Mouse (Mus musculus) MEL (cell line): ENCODE results near the gene Tgif1. TPM values are rescaled to one million over a fixed set of nuclear protein-coding genes. Genes with fewer than 3 reads are reported as not detected.

Experiments
- DNase-seq: peaks from one replicate; pipeline ENCODE4 v3.0.0; 2011; ENCODE audit warnings: low read depth, low spot score
- H3K27ac ChIP-seq: 2 replicates; pipeline ENCODE4 v1.5.1; 2012; ENCODE audit warnings: low read depth, mild to moderate bottlenecking, control low read depth, low read length, moderate library complexity; ENCODE audit not compliant: control insufficient read depth
- H3K27me3 ChIP-seq, 2 experiments: fragments of 150-350 bp in 1 of 2; sonication (generic) in 1 of 2; 2 replicates each; pipeline ENCODE4 v1.6.1; 2012; ENCODE audit warnings: low read length in 2 of 2, mild to moderate bottlenecking in 2 of 2, improper control_type of control experiment in 1 of 2, moderate library complexity in 1 of 2; ENCODE audit not compliant: insufficient read depth in 2 of 2, control insufficient read depth in 1 of 2
- H3K36me3 ChIP-seq, 2 experiments: 2 replicates each; pipeline ENCODE4 v1.6.1; 2012 to 2014; ENCODE audit warnings: low read length in 2 of 2, improper control_type of control experiment in 1 of 2, inconsistent platforms in 1 of 2, mild to moderate bottlenecking in 1 of 2; ENCODE audit not compliant: insufficient read depth in 2 of 2, control insufficient read depth in 1 of 2
- H3K4me1 ChIP-seq, 2 experiments: fragments of 150-350 bp in 1 of 2; sonication (generic) in 1 of 2; 2 replicates each; pipeline ENCODE4 v1.6.1; 2012; ENCODE audit warnings: low read length in 2 of 2, improper control_type of control experiment in 1 of 2, mild to moderate bottlenecking in 1 of 2; ENCODE audit not compliant: insufficient read depth in 2 of 2, control insufficient read depth in 1 of 2
- H3K4me3 ChIP-seq, 2 experiments: fragments of 150-350 bp in 1 of 2; sonication (generic) in 1 of 2; 2 replicates each; pipeline ENCODE4 v1.5.1; 2012; ENCODE audit warnings: low read depth in 2 of 2, low read length in 2 of 2, mild to moderate bottlenecking in 2 of 2, moderate library complexity in 2 of 2, control low read depth in 1 of 2, improper control_type of control experiment in 1 of 2; ENCODE audit not compliant: control insufficient read depth in 1 of 2, insufficient read depth in 1 of 2
- H3K79me2 ChIP-seq: 2 replicates; pipeline ENCODE4 v1.6.1; 2012; ENCODE audit warnings: mild to moderate bottlenecking, low read length, moderate library complexity; ENCODE audit not compliant: control insufficient read depth, poor library complexity, insufficient read depth
- H3K9ac ChIP-seq: 2 replicates; pipeline ENCODE4 v1.6.1; 2012; ENCODE audit warnings: low read depth, mild to moderate bottlenecking, control low read depth, low read length, moderate library complexity; ENCODE audit not compliant: control insufficient read depth, poor library complexity, severe bottlenecking
- H3K9me3 ChIP-seq: fragments of 150-350 bp; sonication (generic); replicated peaks from 2 replicates; pipeline ENCODE4 v1.6.1; 2012; ENCODE audit warnings: mild to moderate bottlenecking, low read length, improper control_type of control experiment, moderate library complexity; ENCODE audit not compliant: insufficient read depth
- CHD1 ChIP-seq: IDR thresholded peaks from 2 replicates; pipeline ENCODE4 v1.6.1; 2012; ENCODE audit warnings: low read depth, mild to moderate bottlenecking, inconsistent platforms, low read length, improper control_type of control experiment
- E2F4 ChIP-seq: IDR thresholded peaks from 2 replicates; pipeline ENCODE4 v1.6.1; 2011; ENCODE audit warnings: low read depth, low read length, improper control_type of control experiment, borderline replicate concordance
- ELF1 ChIP-seq: IDR thresholded peaks from 2 replicates; pipeline ENCODE4 v1.6.1; 2014; ENCODE audit warnings: low read depth, mild to moderate bottlenecking, inconsistent platforms, low read length, improper control_type of control experiment, moderate library complexity
- ETS1 ChIP-seq: IDR thresholded peaks from 2 replicates; pipeline ENCODE4 v1.6.1; 2012; ENCODE audit warnings: low read depth, mild to moderate bottlenecking, inconsistent platforms, low read length, improper control_type of control experiment, moderate library complexity
- JUND ChIP-seq: IDR thresholded peaks from 2 replicates; pipeline ENCODE4 v1.6.1; 2011; ENCODE audit warnings: low read depth, mild to moderate bottlenecking, improper control_type of control experiment, low read length
- MAFK ChIP-seq: IDR thresholded peaks from 2 replicates; pipeline ENCODE4 v1.6.1; 2011; ENCODE audit warnings: low read depth, mild to moderate bottlenecking, low read length, improper control_type of control experiment, borderline replicate concordance
- MAX ChIP-seq: IDR thresholded peaks from 2 replicates; pipeline ENCODE4 v1.6.1; 2011; ENCODE audit warnings: low read length, improper control_type of control experiment
- MAZ ChIP-seq: IDR thresholded peaks from 2 replicates; pipeline ENCODE4 v1.6.1; 2012; ENCODE audit warnings: low read depth, mild to moderate bottlenecking, inconsistent platforms, low read length, improper control_type of control experiment
- MEF2A ChIP-seq: IDR thresholded peaks from 2 replicates; pipeline ENCODE4 v1.6.1; 2014; ENCODE audit warnings: low read depth, mild to moderate bottlenecking, inconsistent platforms, low read length, improper control_type of control experiment; ENCODE audit not compliant: poor library complexity, insufficient replicate concordance, severe bottlenecking; ENCODE audit errors: extremely low read depth
- MXI1 ChIP-seq: IDR thresholded peaks from 2 replicates; pipeline ENCODE4 v1.6.1; 2011; ENCODE audit warnings: mild to moderate bottlenecking, low read depth, low read length, improper control_type of control experiment
- MYB ChIP-seq: IDR thresholded peaks from 2 replicates; pipeline ENCODE4 v1.6.1; 2011; ENCODE audit warnings: mild to moderate bottlenecking, low read depth, low read length, improper control_type of control experiment
- MYC ChIP-seq: IDR thresholded peaks from 2 replicates; pipeline ENCODE4 v1.6.1; 2011; ENCODE audit warnings: low read depth, mild to moderate bottlenecking, low read length, improper control_type of control experiment, moderate library complexity
- POLR2A ChIP-seq, 2 experiments: IDR thresholded peaks; 2 replicates each; pipeline ENCODE4 v1.6.1; 2011 to 2012; ENCODE audit warnings: low read length in 2 of 2, mild to moderate bottlenecking in 2 of 2, control low read depth in 1 of 2, improper control_type of control experiment in 1 of 2, low read depth in 1 of 2, moderate library complexity in 1 of 2; ENCODE audit not compliant: control insufficient read depth in 1 of 2, insufficient read depth in 1 of 2, poor library complexity in 1 of 2
- RCOR1 ChIP-seq: IDR thresholded peaks from 2 replicates; pipeline ENCODE4 v1.6.1; 2012; ENCODE audit warnings: low read depth, mild to moderate bottlenecking, inconsistent platforms, low read length, improper control_type of control experiment
- SIN3A ChIP-seq: IDR thresholded peaks from 2 replicates; pipeline ENCODE4 v1.6.1; 2012; ENCODE audit warnings: low read length, improper control_type of control experiment, inconsistent platforms
- SMC3 ChIP-seq: IDR thresholded peaks from 2 replicates; pipeline ENCODE4 v1.6.1; 2011; ENCODE audit warnings: low read depth, low read length, improper control_type of control experiment
- TBP ChIP-seq: IDR thresholded peaks from 2 replicates; pipeline ENCODE4 v1.8.0; 2011; ENCODE audit warnings: low read depth, low read length, improper control_type of control experiment
- TCF12 ChIP-seq: IDR thresholded peaks from 2 replicates; pipeline ENCODE4 v1.6.1; 2014; ENCODE audit warnings: low read depth, mild to moderate bottlenecking, inconsistent platforms, low read length, improper control_type of control experiment, moderate library complexity
- UBTF ChIP-seq: IDR thresholded peaks from 2 replicates; pipeline ENCODE4 v1.6.1; 2012; ENCODE audit warnings: low read depth, mild to moderate bottlenecking, inconsistent platforms, low read length, improper control_type of control experiment, moderate library complexity, borderline replicate concordance; ENCODE audit not compliant: insufficient read depth
- USF1 ChIP-seq: IDR thresholded peaks from 2 replicates; pipeline ENCODE4 v1.6.1; 2014; ENCODE audit warnings: low read depth, mild to moderate bottlenecking, inconsistent platforms, low read length, improper control_type of control experiment, moderate library complexity
- ZC3H11A ChIP-seq: IDR thresholded peaks from 2 replicates; pipeline ENCODE4 v1.6.1; 2012; ENCODE audit warnings: low read depth, mild to moderate bottlenecking, inconsistent platforms, low read length, improper control_type of control experiment
- ZKSCAN1 ChIP-seq: IDR thresholded peaks from 2 replicates; pipeline ENCODE4 v1.6.1; 2012; ENCODE audit warnings: low read depth, mild to moderate bottlenecking, inconsistent platforms, low read length, improper control_type of control experiment, moderate library complexity
- ZNF384 ChIP-seq: IDR thresholded peaks from 2 replicates; pipeline ENCODE4 v1.6.1; 2012; ENCODE audit warnings: low read depth, mild to moderate bottlenecking, inconsistent platforms, low read length, improper control_type of control experiment
- polyA plus RNA-seq, 2 experiments: library from polyadenylated mRNA; stranded (reverse) in 1 of 2; unstranded in 1 of 2; fragments of >175 nt in 1 of 2; fragments of >200 nt in 1 of 2; gene quantifications; 2 replicates each; pipeline versions ENCODE4 v1.2.1 to v1.2.4; 2012; ENCODE audit warnings: low replicate concordance in 2 of 2, low read depth in 1 of 2; ENCODE audit not compliant: insufficient read length in 2 of 2, insufficient read depth in 1 of 2, missing spikeins in 1 of 2
- total RNA-seq: library from RNA; depleted of rRNA; stranded (reverse); fragments of 300-350 nt; gene quantifications from 2 replicates; pipeline ENCODE4 v1.2.3, GENCODE M21; 2012

Gene Tgif1
- total and polyA plus RNA-seq, 3 experiments, result 9.1 to 29.5 TPM; not detected in 1

- Histone ChIP-seq H3K79me2 (no peaks in the 10 kb centered on the region), H3K36me3 (no peaks in the 10 kb centered on the region), H3K9ac (no peak overlapping the region), H3K4me1 (no peaks in the 10 kb centered on the region), H3K9me3 (no peaks in the 10 kb centered on the region), H3K27ac (no peak overlapping the region), H3K4me3 (no peak overlapping the region), H3K27me3 (no peaks in the 10 kb centered on the region)
- DNase-seq, result no peak
- TF ChIP-seq ZKSCAN1, result no peak
- TF ChIP-seq MEF2A, result no peak
- no peak for TF ChIP-seq E2F4
- TF ChIP-seq TCF12, result no peak
- TF ChIP-seq ZNF384, result no peak
- TF ChIP-seq POLR2A (IDR thresholded peaks at IDR 0.05; ENCODE audit: control insufficient read depth in 1 of 2, insufficient read depth in 1 of 2, low read depth in 1 of 2, low read length in 2 of 2, poor library complexity in 1 of 2), result no peak
- no peak for TF ChIP-seq ZC3H11A
- no peak for TF ChIP-seq MYC
- TF ChIP-seq RCOR1, result no peak
- no peak for TF ChIP-seq MXI1
- no peak for TF ChIP-seq MAFK
- no peak for TF ChIP-seq ETS1
- TF ChIP-seq SMC3, result no peak
- no peak for TF ChIP-seq SIN3A
- no peak for TF ChIP-seq JUND
- no peak for TF ChIP-seq UBTF
- TF ChIP-seq MAX, result no peak
- TF ChIP-seq MYB, result no peak
- no peak for TF ChIP-seq USF1
These were observed 32.5 kb upstream of the Tgif1 start for GRCm38 (mm10) chr17:70885868-70886267.

- Histone ChIP-seq H3K36me3 (no peaks in the 10 kb centered on the region), H3K4me3 (no peak overlapping the region), H3K9ac (no peak overlapping the region), H3K27ac (no peak overlapping the region), H3K79me2 (no peaks in the 10 kb centered on the region)
- DNase-seq, result no peak
- TF ChIP-seq USF1, result no peak
- no peak for TF ChIP-seq UBTF
- TF ChIP-seq MAZ, result no peak
- no peak for TF ChIP-seq MYC
- TF ChIP-seq ELF1, result no peak
- no peak for TF ChIP-seq CHD1
- TF ChIP-seq ZKSCAN1, result no peak
- TF ChIP-seq TBP, result no peak
- TF ChIP-seq, all 39 proteins: peak for 0
- Histone ChIP-seq H3K9me3 (no peaks in the 10 kb centered on the region), H3K27me3 (no peaks in the 10 kb centered on the region), H3K4me1 (no peaks in the 10 kb centered on the region; a peak in 1 of 4 replicates)
These were observed 28.6 kb upstream of the Tgif1 start for GRCm38 (mm10) chr17:70881934-70882333.
